Mouse (Mus musculus) CH12.LX (cell line): ENCODE measurements around the gene Cd164.
"Not testable (repeated sequence)": the region's sequence is repeated elsewhere in the genome, so short reads cannot be mapped to it uniquely, and the experiment has no call there.

Experiments used
- CTCF ChIP-seq, 2 experiments: IDR thresholded peaks in 1 of 2; conservative IDR thresholded peaks in 1 of 2; 2 replicates each; pipeline ENCODE4 v1.5.1; 2011 to 2012; ENCODE audit warnings: low read depth in 2 of 2, low read length in 2 of 2, improper control_type of control experiment in 1 of 2, inconsistent platforms in 1 of 2, mild to moderate bottlenecking in 1 of 2, moderate library complexity in 1 of 2
- POLR2A ChIP-seq: IDR thresholded peaks from 2 replicates; pipeline ENCODE4 v1.6.1; 2011; ENCODE audit warnings: low read depth, mild to moderate bottlenecking, improper control_type of control experiment, low read length
- SIN3A ChIP-seq: IDR thresholded peaks from 2 replicates; pipeline ENCODE4 v1.6.1; 2012; ENCODE audit warnings: low read length, improper control_type of control experiment, inconsistent platforms
- ZC3H11A ChIP-seq: IDR thresholded peaks from 2 replicates; pipeline ENCODE4 v1.6.1; 2012; ENCODE audit warnings: low read depth, mild to moderate bottlenecking, inconsistent platforms, low read length, improper control_type of control experiment

DNA sequence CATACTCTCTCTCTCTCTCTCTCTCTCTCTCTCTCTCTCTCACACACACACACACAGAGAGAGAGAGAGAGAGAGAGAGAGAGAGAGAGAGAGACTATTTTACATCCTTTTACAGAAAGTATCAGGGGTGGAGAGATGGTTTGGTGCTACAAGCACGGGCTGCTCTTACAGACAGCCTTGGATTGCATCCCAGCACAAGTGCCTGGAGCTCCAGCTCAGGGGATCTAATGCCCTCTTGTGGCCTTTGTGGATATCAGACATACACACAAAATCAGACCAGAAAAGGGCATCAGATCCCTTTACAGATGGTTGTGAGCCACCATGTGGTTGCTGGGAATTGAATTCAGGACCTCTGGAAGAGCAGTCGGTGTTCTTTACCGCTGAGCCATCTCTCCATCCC, 13.8 kb upstream of the Cd164 start:
- TF ChIP-seq POLR2A, SIN3A: not testable (repeated sequence)
- peak; percentile 30 to 91; a peak in 3 of 4 replicates for TF ChIP-seq CTCF (conservative IDR thresholded peaks at IDR 0.05 in 1 of 2, IDR thresholded peaks at IDR 0.05 in 1 of 2; ENCODE audit: low read depth in 2 of 2, low read length in 2 of 2)
- peak; percentile 68 for TF ChIP-seq ZC3H11A
